Mouse (Mus musculus) forebrain, embryonic 11.5 days (tissue): ENCODE results near the gene Clec2h. TPM values are rescaled to one million over a fixed set of nuclear protein-coding genes. Genes with fewer than 3 reads are reported as not detected.

ENCODE experiments used
- ATAC-seq: fragments of 200-750 bp; cut with Nextera tagmentation; replicated peaks from 2 replicates; pipeline ENCODE4 v1.8.0; 2017; ENCODE audit warnings: moderate TSS enrichment; ENCODE audit not compliant: low FRiP score
- DNase-seq: peaks from one replicate; pipeline ENCODE4 v3.0.0-alpha.2; 2017; ENCODE audit warnings: low spot score
- H3K27ac ChIP-seq: fragments of 300-500 bp; sonication (generic); 2 replicates; pipeline ENCODE4 v1.5.1; 2014; ENCODE audit warnings: low read depth, low read length
- H3K27me3 ChIP-seq: fragments of 300-500 bp; sonication (generic); 2 replicates; pipeline ENCODE4 v1.6.1; 2014; ENCODE audit warnings: mild to moderate bottlenecking, low read length, mixed read lengths; ENCODE audit not compliant: control insufficient read depth, insufficient read depth
- H3K36me3 ChIP-seq: fragments of 300-500 bp; sonication (generic); 2 replicates; pipeline ENCODE4 v1.6.1; 2014; ENCODE audit warnings: mild to moderate bottlenecking, low read length, moderate library complexity, mixed read lengths; ENCODE audit not compliant: control insufficient read depth, insufficient read depth
- H3K4me1 ChIP-seq: fragments of 300-500 bp; sonication (generic); replicated peaks from 2 replicates; pipeline ENCODE4 v1.6.1; 2014; ENCODE audit warnings: low read length, mixed read lengths; ENCODE audit not compliant: control insufficient read depth, insufficient read depth
- H3K4me2 ChIP-seq: fragments of 300-500 bp; sonication (generic); 2 replicates; pipeline ENCODE4 v1.6.1; 2014; ENCODE audit warnings: low read depth, mild to moderate bottlenecking, low read length, moderate library complexity, mixed read lengths; ENCODE audit not compliant: severe bottlenecking
- H3K4me3 ChIP-seq: fragments of 300-500 bp; sonication (generic); 2 replicates; pipeline ENCODE4 v1.5.1; 2014; ENCODE audit warnings: low read depth, low read length
- H3K9ac ChIP-seq: fragments of 300-500 bp; sonication (generic); 2 replicates; pipeline ENCODE4 v1.6.1; 2014; ENCODE audit warnings: low read length
- H3K9me3 ChIP-seq: fragments of 300-500 bp; sonication (generic); 2 replicates; pipeline ENCODE4 v1.6.1; 2016; ENCODE audit warnings: low read length, mixed read lengths; ENCODE audit not compliant: control insufficient read depth
- WGBS: fragments of 180-500 bp; shearing (Covaris S2); extraction: QIAGEN DNeasy Blood & Tissue Kit; methylation state at CpG from one replicate; pipeline ENCODE4 v1.1.7; 2014; 5-methylcytosine and 5-hydroxymethylcytosine counted together
- polyA plus RNA-seq: library from polyadenylated mRNA; unstranded; fragments of >200 nt; fragmentation: Nextera tagmentation; extraction: Ambion mirVana; gene quantifications from 2 replicates; pipeline ENCODE4 v1.2.1, GENCODE M21; 2014

Clec2h gene
- polyA plus RNA-seq, 1 experiment from 2014 or later = not detected

- ATAC-seq = no peak
- Histone ChIP-seq H3K9ac (no peak overlapping the region), H3K4me2 (no peak overlapping the region), H3K4me3 (no peak overlapping the region), H3K27me3 (no peaks in the 10 kb centered on the region), H3K36me3 (no peaks in the 10 kb centered on the region), H3K27ac (no peak overlapping the region), H3K9me3 (no peaks in the 10 kb centered on the region), H3K4me1 (no peaks in the 10 kb centered on the region)
- WGBS = 54% methylated on average over 4 of the region's 4 CpGs
- no peak for DNase-seq
Measured at GRCm38 (mm10) chr6:128669936-128670335, 7.8 kb downstream of the Clec2h start.

- ATAC-seq = no peak
- H3K9ac ChIP-seq = no peak overlapping the region
- DNase-seq = no peak
- H3K9me3 ChIP-seq = no peaks in the 10 kb centered on the region
- H3K27me3 ChIP-seq = no peaks in the 10 kb centered on the region
- H3K27ac ChIP-seq = no peak overlapping the region
- H3K4me3 ChIP-seq = no peak overlapping the region
- no peaks in the 10 kb centered on the region for H3K4me1 ChIP-seq
- H3K4me2 ChIP-seq = no peak overlapping the region
- H3K36me3 ChIP-seq = no peaks in the 10 kb centered on the region
Measured at GRCm38 (mm10) chr6:128679574-128679973, 17.4 kb downstream of the Clec2h start.

DNA sequence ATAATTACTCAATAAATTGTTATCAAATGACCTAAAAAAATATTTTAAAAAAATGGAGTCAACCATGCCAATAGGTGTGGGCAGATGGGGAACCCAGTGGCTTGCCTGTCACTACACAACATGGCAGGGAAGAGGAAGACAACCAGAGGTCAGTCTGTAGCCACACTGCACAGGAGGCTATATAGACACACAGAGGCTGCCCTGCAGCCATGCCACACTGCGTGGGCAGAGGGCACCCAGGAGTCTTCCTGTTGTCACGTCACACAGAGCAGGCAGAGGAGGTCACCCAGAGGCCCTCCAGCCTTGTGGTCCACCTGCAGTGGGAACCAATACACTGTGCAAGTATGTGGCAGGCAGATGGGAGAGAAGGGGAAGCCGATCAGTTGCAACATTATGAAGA, 39.5 kb downstream of the Clec2h start:
- H3K27me3 ChIP-seq = no peaks in the 10 kb centered on the region
- H3K9me3 ChIP-seq = no peaks in the 10 kb centered on the region
- no peak for DNase-seq
- no peak overlapping the region for H3K9ac ChIP-seq
- H3K4me1 ChIP-seq = no peaks in the 10 kb centered on the region
- ATAC-seq = no peak
- H3K27ac ChIP-seq = no peak overlapping the region
- no peak overlapping the region for H3K4me3 ChIP-seq
- no peak overlapping the region for H3K4me2 ChIP-seq
- H3K36me3 ChIP-seq = no peaks in the 10 kb centered on the region
- WGBS = 89% methylated on average over 3 of the region's 3 CpGs

- H3K9me3 ChIP-seq = no peaks in the 10 kb centered on the region
- no peak within 1 kb of the TSS for H3K4me3 ChIP-seq
- H3K4me1 ChIP-seq = no peaks in the 10 kb centered on the region
- no peak within 1 kb of the TSS for H3K27ac ChIP-seq
- no peak within 1 kb of the TSS for H3K9ac ChIP-seq
- H3K36me3 ChIP-seq = no peaks in the 10 kb centered on the region
- DNase-seq = no peak
- ATAC-seq = no peak
- no peaks in the 10 kb centered on the region for H3K27me3 ChIP-seq
- 83% methylated on average over 4 of the region's 4 CpGs for WGBS
- H3K4me2 ChIP-seq = no peak within 1 kb of the TSS
Measured at GRCm38 (mm10) chr6:128722959-128723358, 60.8 kb downstream of the Clec2h start, which contains the start of gene Klrb1. Gene Klrb1, minus strand, starts transcription at chr6:128723059.

Other genes with a start within 250 kb of the Clec2h start
- gene Itfg2, start 237.5 kb upstream of the Clec2h start, polyA plus RNA-seq = 34.6 and 35.3 TPM in 2 replicates
- gene Fkbp4, start 223.7 kb upstream of the Clec2h start, polyA plus RNA-seq = 601 and 640 TPM in 2 replicates
- gene Pzp, start 135.7 kb upstream of the Clec2h start, polyA plus RNA-seq = 0.05 TPM in 1 of 2 replicates, not detected in the other
- gene A2ml1, start 80.8 kb upstream of the Clec2h start, polyA plus RNA-seq = not detected in 2 replicates
- not detected in 2 replicates for gene Klrb1a, start 38.9 kb upstream of the Clec2h start, polyA plus RNA-seq
- gene Klrb1, start 60.7 kb downstream of the Clec2h start, polyA plus RNA-seq = not detected in 2 replicates
- gene Klrb1c, start 126.8 kb downstream of the Clec2h start, polyA plus RNA-seq = not detected in 2 replicates
- not detected in 2 replicates for gene Gm44511, start 163.9 kb downstream of the Clec2h start, polyA plus RNA-seq
- not detected in 2 replicates for gene Klrb1b, start 163.9 kb downstream of the Clec2h start, polyA plus RNA-seq
- not detected in 2 replicates for gene Clec2i, start 225.2 kb downstream of the Clec2h start, polyA plus RNA-seq
- gene BC035044, start 228.7 kb downstream of the Clec2h start, polyA plus RNA-seq = 0.28 and 0.88 TPM in 2 replicates